Mouse (Mus musculus) olfactory bulb, adult 2 months (tissue): ENCODE measurements around the gene Pde6h.

Experiments used
- CTCF ChIP-seq: fragments of 200-500 bp; IDR thresholded peaks from 2 replicates; pipeline ENCODE4 v1.5.1; 2012; ENCODE audit warnings: low read depth, mild to moderate bottlenecking, low read length, moderate library complexity; ENCODE audit not compliant: insufficient read depth
- POLR2A ChIP-seq: fragments of 200-500 bp; IDR thresholded peaks from 2 replicates; pipeline ENCODE4 v1.6.1; 2012; ENCODE audit warnings: mild to moderate bottlenecking, low read depth, low read length, moderate library complexity; ENCODE audit not compliant: insufficient read depth

- TF ChIP-seq CTCF = no peak
- TF ChIP-seq POLR2A = no peak
Observed at GRCm38 (mm10) chr6:136950171-136950570, 26.5 kb downstream of the Pde6h start.
